Mouse (Mus musculus): ENCODE measurements around the gene Tead1. TPM values are rescaled to one million over a fixed set of nuclear protein-coding genes. Genes with fewer than 3 reads are reported as not detected.

Tead1 gene
- polyA plus RNA-seq, 1 experiment from 2014 or later: 32.3 TPM

- H3K4me3 ChIP-seq: no peak overlapping the region
- H3K4me2 ChIP-seq: no peak overlapping the region
- H3K9me3 ChIP-seq (replicated peaks): no peaks in the 10 kb centered on the region
- 45% methylated on average over 5 of the region's 5 CpGs for WGBS
- H3K27me3 ChIP-seq: no peaks in the 10 kb centered on the region
- ATAC-seq (replicated peaks; ENCODE audit: insufficient number of reproducible peaks, insufficient read depth, low FRiP score, low read depth): no peak
- H3K36me3 ChIP-seq: no peaks in the 10 kb centered on the region
- H3K9ac ChIP-seq: no peak overlapping the region
- peaks cover 78% of the 10 kb centered on the region for H3K4me1 ChIP-seq (replicated peaks)
- no peak overlapping the region for H3K27ac ChIP-seq
These were observed 34.4 kb downstream of the Tead1 start for GRCm38 (mm10) chr7:112713509-112713908.

GRCm38 (mm10) chr7:112714783-112715182 is 35.7 kb downstream of the Tead1 start:
- 42% methylated on average over 6 of the region's 6 CpGs for WGBS
- no peak overlapping the region for H3K4me3 ChIP-seq
- no peaks in the 10 kb centered on the region for H3K27me3 ChIP-seq
- no peak overlapping the region for H3K4me2 ChIP-seq
- H3K27ac ChIP-seq: no peak overlapping the region; the same call in 1 of the 2 replicates
- no peaks in the 10 kb centered on the region for H3K9me3 ChIP-seq (replicated peaks)
- H3K4me1 ChIP-seq (replicated peaks): peaks cover 82% of the 10 kb centered on the region
- no peaks in the 10 kb centered on the region for H3K36me3 ChIP-seq
- ATAC-seq (replicated peaks; ENCODE audit: insufficient number of reproducible peaks, insufficient read depth, low FRiP score, low read depth): no peak
- no peak overlapping the region for H3K9ac ChIP-seq

- Histone ChIP-seq H3K27me3 (no peaks in the 10 kb centered on the region), H3K9me3 (replicated peaks) (no peaks in the 10 kb centered on the region), H3K27ac (no peak overlapping the region), H3K4me3 (no peak overlapping the region), H3K9ac (no peak overlapping the region), H3K4me1 (replicated peaks) (peaks cover 83% of the 10 kb centered on the region), H3K4me2 (no peak overlapping the region), H3K36me3 (no peaks in the 10 kb centered on the region)
- WGBS: 77% methylated on average over 6 of the region's 6 CpGs
- no peak for ATAC-seq (replicated peaks; ENCODE audit: insufficient number of reproducible peaks, insufficient read depth, low FRiP score, low read depth)
These were observed 37.6 kb downstream of the Tead1 start for GRCm38 (mm10) chr7:112716701-112717100.

- ATAC-seq (replicated peaks; ENCODE audit: insufficient number of reproducible peaks, insufficient read depth, low FRiP score, low read depth): no peak; the same call in 1 of the 2 replicates
- Histone ChIP-seq H3K9ac (no peak overlapping the region), H3K27me3 (no peaks in the 10 kb centered on the region), H3K36me3 (no peaks in the 10 kb centered on the region), H3K9me3 (replicated peaks) (no peaks in the 10 kb centered on the region), H3K4me1 (replicated peaks) (peaks cover 81% of the 10 kb centered on the region), H3K4me3 (no peak overlapping the region), H3K27ac (no peak overlapping the region), H3K4me2 (no peak overlapping the region)
- 26% methylated on average over 2 of the region's 2 CpGs for WGBS
These were observed 38.6 kb downstream of the Tead1 start for GRCm38 (mm10) chr7:112717676-112718075.

- H3K4me1 ChIP-seq (replicated peaks): peaks cover 77% of the 10 kb centered on the region
- H3K4me2 ChIP-seq: peak overlapping the region; percentile 58
- no peak overlapping the region for H3K9ac ChIP-seq
- ATAC-seq (replicated peaks; ENCODE audit: insufficient number of reproducible peaks, insufficient read depth, low FRiP score, low read depth): no peak
- no peaks in the 10 kb centered on the region for H3K36me3 ChIP-seq
- 24% methylated on average over 11 of the region's 11 CpGs for WGBS
- 0 out of 2 replicates have a peak overlapping the region, but pooled peaks have one; percentile 17 for H3K4me3 ChIP-seq
- H3K27me3 ChIP-seq: no peaks in the 10 kb centered on the region
- peak overlapping the region; percentile 83 for H3K27ac ChIP-seq
- H3K9me3 ChIP-seq (replicated peaks): no peaks in the 10 kb centered on the region
These were observed 40.5 kb downstream of the Tead1 start for GRCm38 (mm10) chr7:112719394-112720142.

GRCm38 (mm10) chr7:112720143-112720988 is 41.2 kb downstream of the Tead1 start:
- Histone ChIP-seq H3K9me3 (replicated peaks) (no peaks in the 10 kb centered on the region), H3K4me1 (replicated peaks) (peaks cover 81% of the 10 kb centered on the region), H3K27ac (peak overlapping the region; percentile 83), H3K4me3 (peak overlapping the region; percentile 17), H3K4me2 (peak overlapping the region; percentile 58), H3K36me3 (no peaks in the 10 kb centered on the region), H3K27me3 (no peaks in the 10 kb centered on the region), H3K9ac (peak overlapping the region; percentile 30)
- peak; percentile 82 for ATAC-seq (replicated peaks; ENCODE audit: insufficient number of reproducible peaks, insufficient read depth, low FRiP score, low read depth)
- WGBS: 9% methylated on average over 23 of the region's 23 CpGs

GRCm38 (mm10) chr7:112720989-112721337 is 41.8 kb downstream of the Tead1 start:
- H3K4me3 ChIP-seq: no peak overlapping the region; the same call in 1 of the 2 replicates
- ATAC-seq (replicated peaks; ENCODE audit: insufficient number of reproducible peaks, insufficient read depth, low FRiP score, low read depth): no peak
- H3K9me3 ChIP-seq (replicated peaks): no peaks in the 10 kb centered on the region
- H3K4me1 ChIP-seq (replicated peaks): peaks cover 86% of the 10 kb centered on the region
- peak overlapping the region; percentile 58 for H3K4me2 ChIP-seq
- H3K9ac ChIP-seq: peak overlapping the region; percentile 30
- H3K27ac ChIP-seq: peak overlapping the region; percentile 83
- no peaks in the 10 kb centered on the region for H3K36me3 ChIP-seq
- WGBS: 8% methylated on average over 4 of the region's 4 CpGs
- no peaks in the 10 kb centered on the region for H3K27me3 ChIP-seq

GRCm38 (mm10) chr7:112721859-112722258 is 42.7 kb downstream of the Tead1 start:
- no peak overlapping the region; the same call in 1 of the 2 replicates for H3K9ac ChIP-seq
- H3K4me1 ChIP-seq (replicated peaks): peaks cover 81% of the 10 kb centered on the region
- WGBS: 51% methylated on average over 4 of the region's 4 CpGs
- no peaks in the 10 kb centered on the region for H3K9me3 ChIP-seq (replicated peaks)
- no peak overlapping the region for H3K4me3 ChIP-seq
- no peaks in the 10 kb centered on the region for H3K27me3 ChIP-seq
- no peak overlapping the region for H3K27ac ChIP-seq
- no peak for ATAC-seq (replicated peaks; ENCODE audit: insufficient number of reproducible peaks, insufficient read depth, low FRiP score, low read depth)
- no peaks in the 10 kb centered on the region for H3K36me3 ChIP-seq
- H3K4me2 ChIP-seq: no peak overlapping the region

- H3K36me3 ChIP-seq: no peaks in the 10 kb centered on the region
- no peak overlapping the region for H3K27ac ChIP-seq
- 69% methylated on average over 2 of the region's 2 CpGs for WGBS
- no peaks in the 10 kb centered on the region for H3K9me3 ChIP-seq (replicated peaks)
- ATAC-seq (replicated peaks; ENCODE audit: insufficient number of reproducible peaks, insufficient read depth, low FRiP score, low read depth): no peak
- H3K4me3 ChIP-seq: no peak overlapping the region
- peaks cover 78% of the 10 kb centered on the region for H3K4me1 ChIP-seq (replicated peaks)
- no peak overlapping the region for H3K4me2 ChIP-seq
- no peaks in the 10 kb centered on the region for H3K27me3 ChIP-seq
- H3K9ac ChIP-seq: no peak overlapping the region
These were observed 49.3 kb downstream of the Tead1 start for GRCm38 (mm10) chr7:112728399-112728798.

- Histone ChIP-seq H3K9me3 (replicated peaks) (no peaks in the 10 kb centered on the region), H3K4me3 (no peak overlapping the region), H3K4me1 (replicated peaks) (peaks cover 72% of the 10 kb centered on the region), H3K9ac (no peak overlapping the region), H3K4me2 (no peak overlapping the region), H3K27me3 (no peaks in the 10 kb centered on the region), H3K36me3 (no peaks in the 10 kb centered on the region), H3K27ac (no peak overlapping the region)
- ATAC-seq (replicated peaks; ENCODE audit: insufficient number of reproducible peaks, insufficient read depth, low FRiP score, low read depth): no peak
- 33% methylated on average over 5 of the region's 5 CpGs for WGBS
These were observed 51.1 kb downstream of the Tead1 start for GRCm38 (mm10) chr7:112730209-112730608.

- Histone ChIP-seq H3K27ac (no peak overlapping the region; the same call in 1 of the 2 replicates), H3K27me3 (no peaks in the 10 kb centered on the region), H3K36me3 (no peaks in the 10 kb centered on the region), H3K4me1 (replicated peaks) (peaks cover 74% of the 10 kb centered on the region), H3K9ac (no peak overlapping the region), H3K9me3 (replicated peaks) (no peaks in the 10 kb centered on the region), H3K4me3 (no peak overlapping the region), H3K4me2 (no peak overlapping the region)
- ATAC-seq (replicated peaks; ENCODE audit: insufficient number of reproducible peaks, insufficient read depth, low FRiP score, low read depth): no peak
- 69% methylated on average over 8 of the region's 8 CpGs for WGBS
These were observed 52.5 kb downstream of the Tead1 start for GRCm38 (mm10) chr7:112731584-112731983.
